Mouse (Mus musculus): ENCODE measurements at regions not wholly inside any gene's neighbourhood (a gene's known extent, or its start where the extent isn't known, plus 50 kb on each side); places are given as distances from the start of the nearest gene placed in this dataset.

GRCm38 (mm10) chr12:13011023-13011761 lies 69.5 kb upstream of the Mycn start:
- WGBS, result 70% methylated on average over 9 of the region's 9 CpGs
- Histone ChIP-seq H3K4me3 (ENCODE audit: low read length) (no peak overlapping the region), H3K4me2 (ENCODE audit: low read depth, low read length) (no peak overlapping the region), H3K4me1 (ENCODE audit: insufficient read depth, low read length) (no peaks in the 10 kb centered on the region), H3K9ac (replicated peaks; ENCODE audit: low read length) (no peak overlapping the region), H3K27me3 (ENCODE audit: insufficient read depth, low read length) (no peaks in the 10 kb centered on the region), H3K27ac (no peak overlapping the region), H3K9me3 (ENCODE audit: low read length) (no peaks in the 10 kb centered on the region), H3K36me3 (ENCODE audit: insufficient read depth, low read length) (no peaks in the 10 kb centered on the region)
- no peak for TF ChIP-seq CTCF (IDR thresholded peaks at IDR 0.05; ENCODE audit: low read depth)
- no peak for DNase-seq (ENCODE audit: low spot score)
- ATAC-seq, result peak; percentile 43; the same call in 1 of the 2 replicates

- ATAC-seq (no peak), DNase-seq (ENCODE audit: low spot score) (no peak)
- Histone ChIP-seq H3K36me3 (ENCODE audit: insufficient read depth, low read length) (no peaks in the 10 kb centered on the region), H3K4me1 (ENCODE audit: insufficient read depth, low read length) (no peaks in the 10 kb centered on the region), H3K9me3 (ENCODE audit: low read length) (no peaks in the 10 kb centered on the region), H3K4me3 (ENCODE audit: low read length) (no peak overlapping the region), H3K27me3 (ENCODE audit: insufficient read depth, low read length) (no peaks in the 10 kb centered on the region), H3K9ac (replicated peaks; ENCODE audit: low read length) (no peak overlapping the region), H3K27ac (no peak overlapping the region), H3K4me2 (ENCODE audit: low read depth, low read length) (no peak overlapping the region)
- WGBS, result 80% methylated on average over 3 of the region's 3 CpGs
- no peak for TF ChIP-seq CTCF (IDR thresholded peaks at IDR 0.05; ENCODE audit: low read depth)
These were observed 68.7 kb upstream of the Mycn start for GRCm38 (mm10) chr12:13010405-13010804.

- Histone ChIP-seq H3K36me3 (ENCODE audit: insufficient read depth, low read length) (no peaks in the 10 kb centered on the region), H3K4me3 (ENCODE audit: low read length) (no peak overlapping the region), H3K27me3 (ENCODE audit: insufficient read depth, low read length) (no peaks in the 10 kb centered on the region), H3K9ac (replicated peaks; ENCODE audit: low read length) (no peak overlapping the region), H3K4me1 (ENCODE audit: insufficient read depth, low read length) (no peaks in the 10 kb centered on the region), H3K27ac (no peak overlapping the region), H3K9me3 (ENCODE audit: low read length) (no peaks in the 10 kb centered on the region), H3K4me2 (ENCODE audit: low read depth, low read length) (no peak overlapping the region)
- no peak; the same call in 1 of the 2 replicates for TF ChIP-seq CTCF (IDR thresholded peaks at IDR 0.05; ENCODE audit: low read depth)
- no peak for ATAC-seq
- DNase-seq (ENCODE audit: low spot score), result no peak
- WGBS, result 39% methylated on average over 2 of the region's 2 CpGs
These were observed 67.8 kb upstream of the Mycn start for GRCm38 (mm10) chr12:13009470-13009869.

- no peak overlapping the region for H3K4me3 ChIP-seq (ENCODE audit: low read length)
- ATAC-seq (no peak), DNase-seq (ENCODE audit: low spot score) (no peak)
- no peaks in the 10 kb centered on the region for H3K4me1 ChIP-seq (ENCODE audit: insufficient read depth, low read length)
- no peaks in the 10 kb centered on the region for H3K27me3 ChIP-seq (ENCODE audit: insufficient read depth, low read length)
- no peak for TF ChIP-seq CTCF (IDR thresholded peaks at IDR 0.05; ENCODE audit: low read depth)
- 87% methylated on average over 3 of the region's 3 CpGs for WGBS
- no peaks in the 10 kb centered on the region for H3K36me3 ChIP-seq (ENCODE audit: insufficient read depth, low read length)
- H3K9me3 ChIP-seq (ENCODE audit: low read length), result no peaks in the 10 kb centered on the region
- H3K9ac ChIP-seq (replicated peaks; ENCODE audit: low read length), result no peak overlapping the region
- H3K4me2 ChIP-seq (ENCODE audit: low read depth, low read length), result no peak overlapping the region
- H3K27ac ChIP-seq, result no peak overlapping the region
These were observed 61.0 kb upstream of the Mycn start for GRCm38 (mm10) chr12:13002703-13003102.

- Histone ChIP-seq H3K4me1 (ENCODE audit: insufficient read depth, low read length) (no peaks in the 10 kb centered on the region), H3K27me3 (ENCODE audit: insufficient read depth, low read length) (no peaks in the 10 kb centered on the region), H3K36me3 (ENCODE audit: insufficient read depth, low read length) (no peaks in the 10 kb centered on the region), H3K27ac (no peak overlapping the region), H3K4me2 (ENCODE audit: low read depth, low read length) (no peak overlapping the region), H3K4me3 (ENCODE audit: low read length) (no peak overlapping the region), H3K9me3 (ENCODE audit: low read length) (no peaks in the 10 kb centered on the region), H3K9ac (replicated peaks; ENCODE audit: low read length) (no peak overlapping the region)
- DNase-seq (ENCODE audit: low spot score) (no peak), ATAC-seq (no peak)
- 89% methylated on average over 6 of the region's 6 CpGs for WGBS
- TF ChIP-seq CTCF (IDR thresholded peaks at IDR 0.05; ENCODE audit: low read depth), result no peak
These were observed 60.4 kb upstream of the Mycn start for GRCm38 (mm10) chr12:13002069-13002590.

- DNase-seq (ENCODE audit: low spot score), result no peak
- Histone ChIP-seq H3K9ac (replicated peaks; ENCODE audit: low read length) (no peak overlapping the region), H3K9me3 (ENCODE audit: low read length) (no peaks in the 10 kb centered on the region), H3K4me3 (ENCODE audit: low read length) (no peak overlapping the region), H3K27ac (no peak overlapping the region), H3K4me1 (ENCODE audit: insufficient read depth, low read length) (no peaks in the 10 kb centered on the region), H3K4me2 (ENCODE audit: low read depth, low read length) (no peak overlapping the region), H3K27me3 (ENCODE audit: insufficient read depth, low read length) (no peaks in the 10 kb centered on the region), H3K36me3 (ENCODE audit: insufficient read depth, low read length) (no peaks in the 10 kb centered on the region)
- WGBS, result 85% methylated on average over 9 of the region's 9 CpGs
- TF ChIP-seq CTCF (IDR thresholded peaks at IDR 0.05; ENCODE audit: low read depth), result no peak
- ATAC-seq, result no peak
These were observed 54.3 kb upstream of the Mycn start for GRCm38 (mm10) chr12:12995974-12996361.

Data from hindbrain, postnatal 0 days (tissue).